Mouse (Mus musculus): Measurements from ENCODE around the gene Myh10. TPM values are rescaled to one million over a fixed set of nuclear protein-coding genes. Genes with fewer than 3 reads are reported as not detected.

Gene Myh10
- polyA plus RNA-seq, 1 experiment = 25.0 TPM

- no peak for DNase-seq (ENCODE audit: low read depth)
These were observed 54.2 kb downstream of the Myh10 start for GRCm38 (mm10) chr11:68745374-68746200.

- DNase-seq (ENCODE audit: low read depth) = no peak
These were observed 56.8 kb downstream of the Myh10 start for GRCm38 (mm10) chr11:68748121-68748520.

GRCm38 (mm10) chr11:68750206-68750605 is 58.8 kb downstream of the Myh10 start:
- no peak for DNase-seq (ENCODE audit: low read depth)

- no peak for DNase-seq (ENCODE audit: low read depth)
These were observed 59.6 kb downstream of the Myh10 start for GRCm38 (mm10) chr11:68750938-68751337.

GRCm38 (mm10) chr11:68754283-68754682 is 62.9 kb downstream of the Myh10 start:
- no peak for DNase-seq (ENCODE audit: low read depth)

- DNase-seq (ENCODE audit: low read depth) = no peak
These were observed 65.3 kb downstream of the Myh10 start for GRCm38 (mm10) chr11:68756456-68757348.

- DNase-seq (ENCODE audit: low read depth) = no peak
These were observed 68.3 kb downstream of the Myh10 start for GRCm38 (mm10) chr11:68759691-68760090.

- no peak for DNase-seq (ENCODE audit: low read depth)
These were observed 69.8 kb downstream of the Myh10 start for GRCm38 (mm10) chr11:68761155-68761554.

GRCm38 (mm10) chr11:68761664-68762063 is 70.3 kb downstream of the Myh10 start:
- no peak for DNase-seq (ENCODE audit: low read depth)

GRCm38 (mm10) chr11:68764622-68765021 is 73.3 kb downstream of the Myh10 start:
- no peak for DNase-seq (ENCODE audit: low read depth)

- no peak for DNase-seq (ENCODE audit: low read depth)
These were observed 76.6 kb downstream of the Myh10 start for GRCm38 (mm10) chr11:68767762-68768542.

- DNase-seq (ENCODE audit: low read depth) = no peak
These were observed 78.6 kb downstream of the Myh10 start for GRCm38 (mm10) chr11:68769770-68770510.

- no peak for DNase-seq (ENCODE audit: low read depth)
These were observed 84.8 kb downstream of the Myh10 start for GRCm38 (mm10) chr11:68776147-68776655.

GRCm38 (mm10) chr11:68777933-68778332 is 86.6 kb downstream of the Myh10 start:
- no peak for DNase-seq (ENCODE audit: low read depth)

GRCm38 (mm10) chr11:68778855-68779254 is 87.5 kb downstream of the Myh10 start:
- no peak for DNase-seq (ENCODE audit: low read depth)

- DNase-seq (ENCODE audit: low read depth) = no peak
These were observed 88.5 kb downstream of the Myh10 start for GRCm38 (mm10) chr11:68779735-68780465.

GRCm38 (mm10) chr11:68780466-68781114 is 89.2 kb downstream of the Myh10 start:
- DNase-seq (ENCODE audit: low read depth) = no peak

GRCm38 (mm10) chr11:68782336-68782735 is 91.0 kb downstream of the Myh10 start:
- no peak for DNase-seq (ENCODE audit: low read depth)

GRCm38 (mm10) chr11:68785813-68786212 is 94.5 kb downstream of the Myh10 start:
- no peak for DNase-seq (ENCODE audit: low read depth)

GRCm38 (mm10) chr11:68787222-68787621 is 95.9 kb downstream of the Myh10 start:
- DNase-seq (ENCODE audit: low read depth) = no peak

Data from gonadal fat pad, adult 2 months (tissue).